Mouse (Mus musculus): ENCODE measurements around the gene Uba7. TPM values are rescaled to one million over a fixed set of nuclear protein-coding genes. Genes with fewer than 3 reads are reported as not detected.

Uba7 gene
- total RNA-seq, 2 experiments from 2014 or later = 2.3 to 3.1 TPM

DNA sequence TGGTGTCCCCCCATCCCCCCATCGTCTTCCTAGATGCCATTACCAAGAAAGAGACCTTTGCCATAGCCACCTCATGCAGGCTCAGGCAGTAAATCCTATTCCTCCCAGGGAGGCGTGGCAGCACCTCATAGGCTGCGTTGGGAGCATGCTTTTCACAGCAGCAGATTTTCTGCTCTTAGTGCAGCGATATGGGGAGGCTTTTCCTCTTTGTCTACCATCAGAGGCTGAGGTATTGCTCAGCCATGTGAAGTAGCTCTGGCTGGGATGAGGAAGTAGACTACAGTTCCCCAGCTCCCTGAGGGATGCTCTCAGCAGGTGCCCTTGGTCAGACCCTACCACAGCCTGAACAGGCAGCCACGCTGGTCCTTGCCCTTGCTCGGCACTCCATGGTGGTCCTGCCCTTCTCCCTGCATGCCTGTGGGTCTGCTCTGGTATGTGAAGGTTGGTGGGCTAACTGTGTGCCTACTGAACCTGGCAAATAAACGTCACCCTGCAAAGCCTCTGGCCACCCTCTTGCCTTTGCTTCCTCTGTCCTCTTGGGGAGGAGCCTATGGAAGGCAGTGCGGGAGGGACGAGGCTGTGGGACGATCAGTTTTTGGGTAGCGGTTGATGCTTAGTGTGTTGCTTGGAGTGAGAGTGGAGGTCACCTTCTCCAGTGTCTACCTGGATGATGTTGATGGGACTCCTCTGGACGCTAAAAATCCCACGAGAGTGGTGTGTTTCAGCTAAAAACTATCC, 26.0 kb upstream of the Uba7 start:
- no peak overlapping the region for H3K4me3 ChIP-seq
- TF ChIP-seq CTCF (IDR thresholded peaks at IDR 0.05) = no peak
- no peak for DNase-seq
- H3K27ac ChIP-seq = no peak overlapping the region
- intact Hi-C loops (cut with DNase I) = loop anchor here (5.0 kb wide), 1 partner anchor 47 kb away; no protein-coding TSS in a partner anchor

DNA sequence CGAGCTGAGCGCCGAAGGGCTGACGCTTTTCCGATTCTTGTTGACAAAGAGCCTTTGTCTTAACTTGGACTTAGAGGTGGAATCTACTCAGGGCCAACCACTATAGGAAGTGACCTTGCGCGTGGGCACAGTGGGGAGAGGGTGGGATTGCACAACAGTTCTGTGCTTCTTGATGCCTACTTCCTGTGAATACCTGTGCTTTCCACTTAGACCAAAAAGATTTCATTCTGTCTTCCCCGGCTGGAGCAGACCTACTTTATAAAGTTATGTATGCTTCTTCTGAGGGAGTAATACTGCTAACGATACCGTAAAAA, 25.4 kb upstream of the Uba7 start, which contains the start of gene Traip:
TSS of gene Traip (plus strand) at position 215 of the 314 bp plus-strand sequence.
- Histone ChIP-seq H3K27ac (peak within 1 kb of the TSS; percentile 96), H3K4me3 (peak within 1 kb of the TSS; percentile 82)
- no peak for TF ChIP-seq CTCF (IDR thresholded peaks at IDR 0.05)
- intact Hi-C loops (cut with DNase I) = loop anchor here (5.0 kb wide), 1 partner anchor 48 kb away; no protein-coding TSS in a partner anchor
- DNase-seq = no peak

DNA sequence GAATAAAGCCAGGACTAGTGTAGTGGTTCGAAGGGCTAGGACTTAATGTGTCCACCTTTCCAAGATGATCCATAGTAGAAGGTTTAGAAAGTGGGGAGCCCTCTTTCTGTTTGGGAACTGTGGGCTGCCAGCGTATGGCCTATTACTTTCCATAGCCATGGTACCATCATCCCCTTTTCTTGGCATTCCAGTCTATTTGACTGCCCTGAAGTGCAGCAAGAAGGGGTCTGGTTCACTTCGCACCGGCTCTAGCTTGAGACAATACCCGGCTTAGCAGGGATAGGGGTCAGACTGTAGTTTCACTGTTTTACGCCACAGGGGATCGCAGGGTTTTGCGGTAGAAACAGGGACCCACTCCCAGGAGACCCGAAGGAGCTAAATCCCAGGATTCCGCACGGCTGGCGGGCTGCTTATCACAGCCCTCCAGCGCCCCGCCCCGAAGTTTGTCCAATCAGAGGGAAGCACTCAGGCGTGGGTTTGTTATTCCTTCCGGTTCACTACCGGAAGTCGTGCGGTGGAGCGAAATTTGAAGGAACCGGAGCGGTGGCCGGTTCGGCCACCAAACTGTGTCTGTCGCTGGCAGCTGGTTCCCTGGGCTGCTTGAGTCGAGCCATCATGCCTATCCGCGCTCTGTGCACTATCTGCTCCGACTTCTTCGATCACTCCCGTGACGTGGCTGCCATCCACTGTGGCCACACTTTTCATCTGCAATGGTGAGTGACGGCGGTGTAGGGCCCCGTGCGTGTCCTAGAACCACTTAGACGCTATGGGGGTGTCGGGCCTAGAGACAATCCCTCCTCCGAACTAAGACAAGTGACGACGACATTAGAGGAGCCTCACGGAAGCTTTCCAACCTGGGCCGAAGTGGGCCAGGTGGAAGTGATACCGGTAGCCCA, 24.6 kb upstream of the Uba7 start:
- Histone ChIP-seq H3K4me3 (peak overlapping the region; percentile 82), H3K27ac (peak overlapping the region; percentile 96)
- no peak for TF ChIP-seq CTCF (IDR thresholded peaks at IDR 0.05)
- peak; percentile 95 for DNase-seq
- intact Hi-C loops (cut with DNase I) = no loop called here

DNA sequence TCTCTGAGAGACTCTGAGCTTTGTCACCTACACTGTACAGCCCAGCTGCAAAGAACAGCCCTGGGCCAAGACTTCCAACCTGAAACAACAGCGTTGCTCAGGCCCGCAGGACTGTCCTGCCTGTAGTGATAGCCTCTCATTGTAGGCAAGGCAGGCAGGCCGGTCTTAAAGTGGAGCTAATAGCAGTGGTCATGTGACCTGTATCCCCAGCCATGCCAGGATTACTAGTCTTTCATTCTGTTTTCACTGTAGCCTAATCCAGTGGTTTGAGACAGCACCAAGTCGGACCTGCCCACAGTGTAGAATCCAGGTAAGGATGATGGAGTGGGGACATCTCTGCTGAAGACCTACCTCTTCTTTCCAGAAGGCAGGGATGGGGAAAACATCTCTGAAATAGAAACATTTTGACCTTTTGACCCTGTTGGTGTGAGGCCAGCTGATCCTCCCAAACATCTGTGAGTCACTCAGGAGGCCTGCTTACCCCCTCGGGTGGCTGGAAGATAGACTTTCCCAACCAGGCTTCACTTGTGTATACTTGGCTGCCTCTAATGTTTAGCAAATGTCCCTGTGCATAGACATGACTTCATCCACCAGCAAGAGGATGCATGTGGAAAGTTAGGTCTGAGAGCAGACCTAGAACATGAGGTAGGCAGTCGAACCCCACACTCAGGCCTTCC, 19.6 kb upstream of the Uba7 start:
- no peak for DNase-seq
- intact Hi-C loops (cut with DNase I) = no loop called here
- no peak for TF ChIP-seq CTCF (IDR thresholded peaks at IDR 0.05)
- H3K27ac ChIP-seq = no peak overlapping the region
- H3K4me3 ChIP-seq = no peak overlapping the region

DNA sequence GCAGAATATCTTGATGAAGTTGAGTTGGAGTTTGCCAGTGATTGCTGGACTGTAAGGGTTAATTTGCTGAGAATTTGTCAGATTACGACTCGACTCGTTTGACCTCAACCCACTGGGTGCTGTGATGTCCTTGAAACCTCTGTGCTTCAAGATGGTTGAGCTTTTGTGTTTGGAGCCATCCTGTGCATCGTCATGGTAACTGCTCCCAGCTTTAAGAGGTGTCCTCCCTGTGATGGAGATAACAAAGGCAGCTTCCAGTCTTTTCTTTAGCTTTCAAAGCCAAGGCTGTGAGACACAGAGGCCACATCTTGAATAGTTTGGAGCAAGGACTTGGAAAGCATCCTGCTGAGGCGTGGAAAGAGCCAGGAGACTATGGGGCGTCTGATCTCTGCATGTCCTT, 18.2 kb upstream of the Uba7 start:
- Histone ChIP-seq H3K4me3 (no peak overlapping the region), H3K27ac (no peak overlapping the region)
- TF ChIP-seq CTCF (IDR thresholded peaks at IDR 0.05) = no peak
- DNase-seq = no peak
- intact Hi-C loops (cut with DNase I) = no loop called here

GRCm38 (mm10) chr9:107959896-107960295, 15.4 kb upstream of the Uba7 start:
- no peak for DNase-seq
- no peak overlapping the region for H3K4me3 ChIP-seq
- H3K27ac ChIP-seq = no peak overlapping the region
- no peak for TF ChIP-seq CTCF (IDR thresholded peaks at IDR 0.05)
- intact Hi-C loops (cut with DNase I) = loop anchor here (5.0 kb wide), 3 partner anchors 42 to 92 kb away; partner anchors contain the start of genes Amigo3 and Ip6k1

DNA sequence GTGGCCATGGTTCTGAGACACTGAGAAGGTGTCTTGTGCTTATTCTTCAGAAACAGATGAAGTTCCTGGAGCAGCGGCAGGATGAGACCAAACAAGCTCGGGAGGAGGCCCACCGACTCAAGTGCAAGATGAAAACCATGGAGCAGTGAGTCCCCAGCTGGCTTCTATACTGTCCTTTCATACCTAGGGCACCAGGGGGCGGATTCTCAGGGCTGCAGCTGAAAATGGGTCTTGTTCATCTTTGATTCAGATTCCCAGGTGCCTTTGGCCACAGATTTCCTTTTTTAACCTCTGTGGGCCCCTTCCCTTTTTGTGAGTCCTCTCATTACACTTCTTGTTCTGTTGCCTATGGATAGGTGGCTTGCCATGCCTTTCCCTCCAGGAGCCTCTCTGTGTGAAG, 14.4 kb upstream of the Uba7 start:
- DNase-seq = no peak
- intact Hi-C loops (cut with DNase I) = loop anchor here (5.0 kb wide), 3 partner anchors 41 to 91 kb away; partner anchors contain the start of genes Amigo3 and Ip6k1

DNA sequence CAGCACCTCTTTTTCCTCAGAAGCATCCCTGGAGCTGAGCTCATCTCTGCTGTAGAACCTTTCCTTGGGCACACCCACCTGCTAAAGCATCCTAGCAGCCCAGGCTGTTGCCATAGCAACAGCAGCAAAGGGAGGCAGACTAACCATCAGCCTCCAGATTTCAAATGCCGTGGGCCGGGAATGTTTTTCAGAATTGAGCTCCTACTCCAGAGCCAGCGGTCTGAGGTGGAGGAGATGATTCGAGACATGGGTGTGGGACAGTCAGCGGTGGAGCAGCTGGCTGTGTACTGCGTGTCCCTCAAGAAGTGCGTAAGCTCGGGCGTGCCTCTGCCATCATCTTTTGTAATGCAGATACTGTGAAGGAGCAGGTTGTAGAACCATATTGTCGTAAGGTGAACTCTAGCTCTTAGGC, 13.9 kb upstream of the Uba7 start:
- DNase-seq = no peak
- TF ChIP-seq CTCF (IDR thresholded peaks at IDR 0.05) = no peak
- intact Hi-C loops (cut with DNase I) = loop anchor here (5.0 kb wide), 3 partner anchors 41 to 91 kb away; partner anchors contain the start of genes Amigo3 and Ip6k1
- H3K27ac ChIP-seq = no peak overlapping the region
- H3K4me3 ChIP-seq = no peak overlapping the region

More for the DNA sequence above, 14.4 kb upstream of the Uba7 start:
- peak; percentile 26; the same call in 1 of the 2 replicates for TF ChIP-seq CTCF (IDR thresholded peaks at IDR 0.05)
- Histone ChIP-seq H3K27ac (no peak overlapping the region), H3K4me3 (no peak overlapping the region)

DNA sequence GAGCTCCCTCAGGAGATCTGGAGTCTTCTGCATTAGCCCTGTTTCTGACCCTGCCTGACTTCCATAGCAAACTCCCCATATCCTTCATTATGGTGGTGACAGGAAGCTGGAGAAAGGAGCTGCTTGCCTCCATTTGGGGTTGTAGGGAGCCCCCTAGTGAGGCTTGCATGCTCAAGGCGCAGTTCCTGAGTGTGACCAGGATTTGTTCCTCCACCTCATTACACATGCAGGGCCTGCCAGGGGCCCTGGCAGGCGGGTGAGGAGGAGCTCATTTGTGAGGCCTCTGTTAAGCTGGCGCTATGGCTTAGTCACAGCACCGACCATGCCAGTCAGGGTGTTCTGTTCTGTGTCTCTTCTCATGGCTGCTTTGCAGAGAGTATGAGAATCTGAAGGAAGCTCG, 13.4 kb upstream of the Uba7 start:
- peak; percentile 49 for TF ChIP-seq CTCF (IDR thresholded peaks at IDR 0.05)
- DNase-seq = no peak
- intact Hi-C loops (cut with DNase I) = loop anchor here (5.0 kb wide), 3 partner anchors 40 to 90 kb away; partner anchors contain the start of genes Amigo3 and Ip6k1
- H3K27ac ChIP-seq = no peak overlapping the region
- H3K4me3 ChIP-seq = no peak overlapping the region

DNA sequence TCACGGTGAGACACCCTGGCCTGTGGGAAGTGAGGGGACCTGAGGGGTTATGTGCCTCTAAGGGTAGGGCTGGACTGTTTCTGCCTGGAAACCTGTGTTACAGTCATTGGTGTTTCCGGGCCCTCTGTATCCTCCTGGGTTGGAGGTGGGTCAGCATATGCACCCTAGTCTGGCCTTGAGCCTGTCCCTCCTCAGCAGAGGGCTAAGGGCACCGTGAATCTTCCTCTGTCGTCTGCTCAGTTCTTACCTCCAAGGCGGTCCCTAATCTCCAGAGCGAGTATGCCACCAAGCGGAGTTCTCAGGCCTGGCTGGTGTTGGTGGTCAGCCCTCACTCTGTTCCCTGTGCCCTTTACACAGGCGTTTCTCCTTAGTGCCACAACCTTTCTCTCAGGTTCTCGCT, 12.4 kb upstream of the Uba7 start:
- TF ChIP-seq CTCF (IDR thresholded peaks at IDR 0.05) = no peak
- intact Hi-C loops (cut with DNase I) = loop anchor here (1.0 to 5.0 kb wide), 5 partner anchors 23 to 102 kb away; partner anchors contain the start of genes Amigo3 and Ip6k1
- Histone ChIP-seq H3K4me3 (no peak overlapping the region), H3K27ac (no peak overlapping the region)
- no peak for DNase-seq

DNA sequence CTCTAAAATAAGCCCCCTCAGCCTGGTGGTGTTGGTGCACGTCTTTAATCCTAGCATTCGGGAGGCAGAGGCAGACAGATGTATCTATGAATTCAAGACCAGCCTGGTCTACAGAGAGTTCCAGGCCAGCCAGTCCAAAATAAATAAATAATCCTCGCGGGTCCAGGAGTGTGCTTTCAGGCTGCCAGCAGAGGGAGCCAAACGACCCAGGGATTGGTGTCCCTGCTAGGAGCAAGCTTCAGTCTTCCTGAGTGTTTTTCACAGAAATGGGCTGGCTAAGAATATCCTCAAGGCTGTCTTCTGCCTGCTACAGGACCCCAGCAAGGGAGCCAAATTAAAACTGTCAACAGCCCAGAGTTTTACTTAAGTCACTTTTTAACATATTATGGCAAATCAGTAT, 11.6 kb upstream of the Uba7 start:
- peak; percentile 89 for DNase-seq
- H3K27ac ChIP-seq = 0 out of 2 replicates have a peak overlapping the region, but pooled peaks have one; percentile 38
- intact Hi-C loops (cut with DNase I) = loop anchor here (1.0 to 5.0 kb wide), 6 partner anchors 23 to 105 kb away; partner anchors contain the start of genes Amigo3 and Ip6k1
- peak; percentile 98 for TF ChIP-seq CTCF (IDR thresholded peaks at IDR 0.05)
- H3K4me3 ChIP-seq = no peak overlapping the region

DNA sequence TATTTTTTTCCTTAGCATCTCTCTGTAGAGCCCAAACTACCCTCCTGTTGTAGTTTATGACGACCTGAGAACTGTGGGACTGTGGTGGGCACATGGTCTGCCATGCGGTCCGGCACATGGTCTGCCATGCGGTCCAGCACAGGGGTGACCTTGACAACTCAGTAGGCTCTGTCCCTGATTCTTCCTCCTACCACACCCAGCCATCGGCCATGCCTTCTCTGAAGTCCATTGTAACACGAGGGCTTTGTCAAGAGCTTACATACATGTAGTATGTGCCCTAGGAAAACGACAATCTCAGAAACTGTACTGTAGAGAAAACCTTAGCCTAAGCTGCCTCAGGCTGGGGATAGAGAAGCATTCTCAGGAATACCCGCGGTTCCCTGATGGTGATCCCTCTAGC, 10.6 kb upstream of the Uba7 start:
- no peak overlapping the region for H3K4me3 ChIP-seq
- no peak for TF ChIP-seq CTCF (IDR thresholded peaks at IDR 0.05)
- H3K27ac ChIP-seq = no peak overlapping the region
- intact Hi-C loops (cut with DNase I) = loop anchor here (1.0 to 5.0 kb wide), 4 partner anchors 38 to 104 kb away; partner anchors contain the start of genes Amigo3 and Ip6k1
- DNase-seq = no peak
